Mouse (Mus musculus): Measurements from ENCODE around the gene Pycard.

GRCm38 (mm10) chr7:128019187-128019586, 25.5 kb upstream of the Pycard start:
- TF ChIP-seq CTCF (IDR thresholded peaks at IDR 0.05; ENCODE audit: low read depth, low read length) (no peak), GATA1 (IDR thresholded peaks at IDR 0.05; ENCODE audit: borderline replicate concordance, low read length) (no peak), TAL1 (conservative IDR thresholded peaks at IDR 0.05; ENCODE audit: low read depth, low read length) (no peak), POLR2AphosphoS5 (IDR thresholded peaks at IDR 0.05; ENCODE audit: insufficient replicate concordance, low read depth, low read length) (no peak), GATA2 (IDR thresholded peaks at IDR 0.05; ENCODE audit: borderline replicate concordance, low read depth, low read length) (no peak)
